Mouse (Mus musculus): ENCODE results near the gene Nyap2. TPM values are rescaled to one million over a fixed set of nuclear protein-coding genes. Genes with fewer than 3 reads are reported as not detected.
"Not testable (repeated sequence)": the region's sequence is repeated elsewhere in the genome, so short reads cannot be mapped to it uniquely, and the experiment has no call there.

The Nyap2 gene
- total RNA-seq, 1 experiment from 2014 or later, result not detected

DNA sequence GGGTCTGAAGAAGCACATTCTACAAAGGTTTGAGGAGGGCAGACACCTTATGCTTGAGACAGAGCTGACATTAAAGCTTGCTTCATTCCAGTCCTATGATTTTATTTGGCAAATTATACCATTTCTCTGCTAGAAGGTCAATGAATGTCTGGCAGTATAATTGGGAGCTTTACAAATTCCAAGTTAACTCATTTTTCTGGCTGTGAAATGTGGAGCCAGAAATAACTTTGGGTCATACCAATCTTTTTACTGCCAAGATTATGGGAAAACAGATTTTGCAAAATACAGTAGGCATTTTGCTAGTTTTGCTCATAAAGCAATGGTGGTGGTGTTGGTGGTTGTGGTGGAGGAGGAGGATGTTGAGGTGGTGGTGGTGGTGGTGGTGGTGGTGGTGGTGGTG is 96.0 kb downstream of the Nyap2 start:
- ATAC-seq (replicated peaks; ENCODE audit: insufficient number of reproducible peaks, low FRiP score, low TSS enrichment, poor library complexity, severe bottlenecking), result no peak

GRCm38 (mm10) chr1:81173303-81173702 is 96.6 kb downstream of the Nyap2 start:
- no peak for ATAC-seq (replicated peaks; ENCODE audit: insufficient number of reproducible peaks, low FRiP score, low TSS enrichment, poor library complexity, severe bottlenecking)

GRCm38 (mm10) chr1:81179725-81180124 is 103.0 kb downstream of the Nyap2 start:
- no peak for ATAC-seq (replicated peaks; ENCODE audit: insufficient number of reproducible peaks, low FRiP score, low TSS enrichment, poor library complexity, severe bottlenecking)

- ATAC-seq (replicated peaks; ENCODE audit: insufficient number of reproducible peaks, low FRiP score, low TSS enrichment, poor library complexity, severe bottlenecking), result no peak
These were observed 103.9 kb downstream of the Nyap2 start for GRCm38 (mm10) chr1:81180686-81181085.

DNA sequence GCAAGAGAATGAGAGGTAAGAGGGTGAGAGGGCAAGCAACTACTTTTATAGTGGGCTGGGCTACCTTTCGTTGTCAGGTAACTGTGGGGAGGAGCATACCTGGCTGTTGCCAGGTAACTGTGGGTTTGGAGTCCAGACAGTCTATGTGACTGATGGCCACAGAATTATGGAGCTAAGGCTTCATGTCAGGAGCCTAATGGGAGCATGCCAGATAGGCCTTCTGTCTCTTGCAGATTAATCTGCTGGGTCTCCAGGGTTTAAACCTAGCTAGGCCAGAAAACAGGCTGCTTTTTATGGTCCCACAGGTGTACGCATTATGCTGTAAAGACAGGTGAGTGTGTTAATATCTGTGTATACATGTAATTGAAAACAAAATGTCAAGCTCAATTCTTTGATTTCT is 132.8 kb downstream of the Nyap2 start:
- no peak for ATAC-seq (replicated peaks; ENCODE audit: insufficient number of reproducible peaks, low FRiP score, low TSS enrichment, poor library complexity, severe bottlenecking)

DNA sequence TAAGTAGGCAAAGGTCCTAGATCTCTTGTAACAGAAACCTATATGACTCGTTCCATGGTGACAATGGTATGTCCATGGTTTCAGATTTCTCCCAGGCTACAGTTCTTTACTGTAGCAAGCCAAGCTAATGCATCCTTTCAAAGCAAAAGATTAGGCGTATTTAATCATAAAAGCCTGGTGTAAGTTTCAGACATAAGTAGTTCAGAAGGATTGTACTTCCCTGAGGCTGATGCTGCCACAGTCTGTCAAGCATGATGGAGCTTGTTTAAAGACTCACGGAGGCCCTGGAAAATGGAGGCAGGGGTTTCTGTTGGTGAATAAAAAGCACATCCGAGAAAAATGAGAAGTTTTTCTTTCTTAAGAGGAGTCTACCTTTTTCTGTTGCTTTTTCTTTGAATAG is 134.7 kb downstream of the Nyap2 start:
- no peak for ATAC-seq (replicated peaks; ENCODE audit: insufficient number of reproducible peaks, low FRiP score, low TSS enrichment, poor library complexity, severe bottlenecking)

GRCm38 (mm10) chr1:81219790-81220189 is 143.0 kb downstream of the Nyap2 start:
- no peak for ATAC-seq (replicated peaks; ENCODE audit: insufficient number of reproducible peaks, low FRiP score, low TSS enrichment, poor library complexity, severe bottlenecking)

GRCm38 (mm10) chr1:81231759-81232406 is 155.1 kb downstream of the Nyap2 start:
- no peak for ATAC-seq (replicated peaks; ENCODE audit: insufficient number of reproducible peaks, low FRiP score, low TSS enrichment, poor library complexity, severe bottlenecking)

DNA sequence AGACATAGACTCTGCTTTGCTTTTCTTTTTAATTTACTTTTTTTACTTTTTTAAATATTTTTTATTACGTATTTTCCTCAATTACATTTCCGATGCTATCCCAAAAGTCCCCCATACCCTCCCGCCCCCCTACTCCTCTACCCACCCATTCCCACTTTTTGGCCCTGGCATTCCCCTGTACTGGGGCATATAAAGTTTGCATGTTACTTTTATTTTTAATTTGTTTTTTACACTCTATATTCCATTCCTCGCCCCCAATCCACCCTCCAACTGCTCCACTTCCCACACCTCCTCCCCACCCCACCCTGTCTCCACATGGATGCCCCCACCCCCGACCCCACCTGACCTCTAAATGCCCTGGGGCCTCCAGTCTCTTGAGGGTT is 155.6 kb downstream of the Nyap2 start:
- not testable (repeated sequence) for ATAC-seq (replicated peaks; ENCODE audit: insufficient number of reproducible peaks, low FRiP score, low TSS enrichment, poor library complexity, severe bottlenecking)

GRCm38 (mm10) chr1:81248447-81249205 is 171.9 kb downstream of the Nyap2 start:
- no peak for ATAC-seq (replicated peaks; ENCODE audit: insufficient number of reproducible peaks, low FRiP score, low TSS enrichment, poor library complexity, severe bottlenecking)

GRCm38 (mm10) chr1:81250068-81250467 is 173.3 kb downstream of the Nyap2 start:
- no peak for ATAC-seq (replicated peaks; ENCODE audit: insufficient number of reproducible peaks, low FRiP score, low TSS enrichment, poor library complexity, severe bottlenecking)

DNA sequence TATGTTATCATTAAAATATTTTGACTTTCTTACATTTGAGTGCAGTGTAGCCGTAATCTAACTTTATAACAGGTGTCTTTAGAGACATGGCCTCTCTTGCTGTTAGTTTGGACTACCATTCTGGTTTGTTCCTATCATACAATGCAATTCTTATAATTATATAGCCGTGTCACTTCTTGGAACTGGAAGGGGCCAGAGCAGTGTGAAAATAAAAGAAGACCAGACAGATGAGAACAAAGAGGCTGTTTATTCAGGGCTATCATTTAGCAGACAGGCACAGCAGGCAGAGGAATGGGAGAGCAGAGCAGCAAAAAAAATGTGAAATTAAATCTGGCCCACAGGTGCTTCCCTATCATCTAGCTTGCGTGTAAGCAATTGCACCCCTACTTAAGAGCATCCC is 189.7 kb downstream of the Nyap2 start:
- no peak for ATAC-seq (replicated peaks; ENCODE audit: insufficient number of reproducible peaks, low FRiP score, low TSS enrichment, poor library complexity, severe bottlenecking)

- no peak for ATAC-seq (replicated peaks; ENCODE audit: insufficient number of reproducible peaks, low FRiP score, low TSS enrichment, poor library complexity, severe bottlenecking)
These were observed 204.2 kb downstream of the Nyap2 start for GRCm38 (mm10) chr1:81280978-81281377.

- no peak for ATAC-seq (replicated peaks; ENCODE audit: insufficient number of reproducible peaks, low FRiP score, low TSS enrichment, poor library complexity, severe bottlenecking)
These were observed 208.9 kb downstream of the Nyap2 start for GRCm38 (mm10) chr1:81285633-81286032.

- no peak for ATAC-seq (replicated peaks; ENCODE audit: insufficient number of reproducible peaks, low FRiP score, low TSS enrichment, poor library complexity, severe bottlenecking)
These were observed 210.3 kb downstream of the Nyap2 start for GRCm38 (mm10) chr1:81287088-81287487.

- ATAC-seq (replicated peaks; ENCODE audit: insufficient number of reproducible peaks, low FRiP score, low TSS enrichment, poor library complexity, severe bottlenecking), result no peak
These were observed 224.0 kb downstream of the Nyap2 start for GRCm38 (mm10) chr1:81300735-81301134.

- ATAC-seq (replicated peaks; ENCODE audit: insufficient number of reproducible peaks, low FRiP score, low TSS enrichment, poor library complexity, severe bottlenecking), result no peak
These were observed 224.9 kb downstream of the Nyap2 start for GRCm38 (mm10) chr1:81301661-81302060.

DNA sequence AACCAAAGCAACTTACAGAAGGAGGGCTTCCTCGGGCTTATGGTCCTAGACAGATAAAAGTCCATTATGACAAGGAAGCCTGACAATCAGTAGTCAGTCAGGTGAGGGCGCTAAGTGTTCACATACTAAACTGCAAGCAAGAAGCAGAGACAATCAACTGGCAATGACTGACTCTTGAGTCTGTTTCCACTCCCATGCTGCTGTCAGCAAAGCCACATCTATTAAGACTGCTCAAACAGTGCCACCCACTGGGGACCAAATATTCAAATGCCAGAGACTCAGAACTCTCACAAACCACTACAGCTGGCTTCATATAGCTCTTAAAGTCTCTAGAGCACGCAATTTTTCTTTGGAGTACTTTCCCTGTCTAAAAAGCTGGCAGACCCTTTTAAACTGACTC is 226.6 kb downstream of the Nyap2 start:
- ATAC-seq (replicated peaks; ENCODE audit: insufficient number of reproducible peaks, low FRiP score, low TSS enrichment, poor library complexity, severe bottlenecking), result no peak

- no peak for ATAC-seq (replicated peaks; ENCODE audit: insufficient number of reproducible peaks, low FRiP score, low TSS enrichment, poor library complexity, severe bottlenecking)
These were observed 230.7 kb downstream of the Nyap2 start for GRCm38 (mm10) chr1:81307407-81307806.

- no peak for ATAC-seq (replicated peaks; ENCODE audit: insufficient number of reproducible peaks, low FRiP score, low TSS enrichment, poor library complexity, severe bottlenecking)
These were observed 231.2 kb downstream of the Nyap2 start for GRCm38 (mm10) chr1:81307934-81308333.

Data from monocyte, adult 5-6 weeks (primary cell).